13 mouse cellular contexts compared by ENCODE assay signal in genomic region chr8:88524132-88524531, GRCm38 (mm10). TPM values are rescaled to one million over a fixed set of nuclear protein-coding genes. Genes with fewer than 3 reads are reported as not detected.
A peak's percentile ranks its signal among the peaks of the same experiment; 100 is the strongest.
DNase-seq lines count a peak whose midpoint lies in the region; ATAC-seq lines count a peak whose summit lies in the region.
"Had no signal": no experiment of that assay in that cellular context is flagged by ENCODE, and none has a peak within 500 bp of the region (broad histone marks: within the 10 kb centered on the region; RNA-seq: fewer than 3 reads in every experiment).

No protein-coding gene starts in this region.

- WGBS in heart, embryonic 14.5 days: 45% methylated on average over 4 of the region's 4 CpGs
- WGBS in embryonic facial prominence, embryonic 10.5 days: 17% methylated on average over 4 of the region's 4 CpGs
- 8% methylated on average over 4 of the region's 4 CpGs for WGBS in hindbrain, embryonic 13.5 days
- 10% methylated on average over 4 of the region's 4 CpGs for WGBS in midbrain, embryonic 13.5 days

- ATAC-seq in heart, embryonic 14.5 days (ENCODE audit: insufficient number of reproducible peaks, insufficient read depth, low FRiP score, low read depth): no peak
- ATAC-seq in hindbrain, embryonic 13.5 days (ENCODE audit: low FRiP score): no peak
- ATAC-seq in midbrain, embryonic 13.5 days: no peak
- ATAC-seq: Patski had no signal

- peaks cover 17% of the 10 kb centered on the region for H3K27me3 ChIP-seq in heart, embryonic 14.5 days (ENCODE audit: control insufficient read depth, insufficient read depth, low read length)
- peaks cover 33% of the 10 kb centered on the region for H3K27me3 ChIP-seq in embryonic facial prominence, embryonic 10.5 days (replicated peaks; ENCODE audit: low read depth, poor library complexity, severe bottlenecking)
- peaks cover 15% of the 10 kb centered on the region for H3K27me3 ChIP-seq in hindbrain, embryonic 13.5 days
- H3K27me3 ChIP-seq in midbrain, embryonic 13.5 days: peaks cover 15% of the 10 kb centered on the region; the same call in 1 of the 2 replicates

- no peaks in the 10 kb centered on the region for H3K36me3 ChIP-seq in heart, embryonic 14.5 days (ENCODE audit: control insufficient read depth, insufficient read depth, low read length)
- H3K36me3 ChIP-seq in embryonic facial prominence, embryonic 10.5 days (replicated peaks): peaks cover 35% of the 10 kb centered on the region
- 0 out of 2 replicates have a peak, but pooled peaks cover 5% of the 10 kb centered on the region for H3K36me3 ChIP-seq in hindbrain, embryonic 13.5 days
- peaks cover 9% of the 10 kb centered on the region; the same call in 1 of the 2 replicates for H3K36me3 ChIP-seq in midbrain, embryonic 13.5 days

- no peak overlapping the region for H3K9ac ChIP-seq in heart, embryonic 14.5 days (ENCODE audit: low read length)
- H3K9ac ChIP-seq in hindbrain, embryonic 13.5 days: 0 out of 2 replicates have a peak overlapping the region, but pooled peaks have one; percentile 19
- peak overlapping the region; percentile 36 for H3K9ac ChIP-seq in midbrain, embryonic 13.5 days (replicated peaks)

- H3K4me1 ChIP-seq in heart, embryonic 14.5 days (ENCODE audit: control insufficient read depth in 2 of 2, insufficient read depth in 2 of 2, low read length in 2 of 2): peaks cover 16 to 24% of the 10 kb centered on the region in 2 experiments
- peaks cover 76% of the 10 kb centered on the region for H3K4me1 ChIP-seq in embryonic facial prominence, embryonic 10.5 days
- H3K4me1 ChIP-seq in hindbrain, embryonic 13.5 days (replicated peaks): peaks cover 82% of the 10 kb centered on the region
- peaks cover 62% of the 10 kb centered on the region for H3K4me1 ChIP-seq in midbrain, embryonic 13.5 days (replicated peaks)

- no peaks in the 10 kb centered on the region for H3K9me3 ChIP-seq in heart, embryonic 14.5 days (ENCODE audit: control insufficient read depth, low read length)
- H3K9me3 ChIP-seq in embryonic facial prominence, embryonic 10.5 days: no peaks in the 10 kb centered on the region
- no peaks in the 10 kb centered on the region for H3K9me3 ChIP-seq in hindbrain, embryonic 13.5 days
- no peaks in the 10 kb centered on the region for H3K9me3 ChIP-seq in midbrain, embryonic 13.5 days

- DNase-seq in heart, postnatal 4 days: no peak
- DNase-seq in embryonic facial prominence, embryonic 10.5 days (ENCODE audit: low spot score): peak; percentile 37
- DNase-seq in urinary bladder, postnatal 14 days (ENCODE audit: low spot score): no peak
- DNase-seq in ovary, postnatal 10 days (ENCODE audit: low spot score): no peak
- DNase-seq in thymus, postnatal 4 days: no peak
- DNase-seq: heart, postnatal 36 days; liver had no signal

- no peak overlapping the region for H3K27ac ChIP-seq in heart, embryonic 14.5 days (replicated peaks in 1 of 2; ENCODE audit: control insufficient read depth in 1 of 2, insufficient read depth in 1 of 2, low read depth in 2 of 2, low read length in 2 of 2)
- 0 out of 2 replicates have a peak overlapping the region, but pooled peaks have one; percentile 35 for H3K27ac ChIP-seq in embryonic facial prominence, embryonic 10.5 days (replicated peaks)
- peak overlapping the region; percentile 13; the same call in 1 of the 2 replicates for H3K27ac ChIP-seq in hindbrain, embryonic 13.5 days
- H3K27ac ChIP-seq in midbrain, embryonic 13.5 days: no peak overlapping the region

- no peak overlapping the region for H3K4me3 ChIP-seq in heart, embryonic 14.5 days (ENCODE audit: control insufficient read depth in 1 of 2, insufficient read depth in 1 of 2, low read depth in 1 of 2, low read length in 2 of 2)
- H3K4me3 ChIP-seq in embryonic facial prominence, embryonic 10.5 days: peak overlapping the region; percentile 70
- H3K4me3 ChIP-seq in hindbrain, embryonic 13.5 days: peak overlapping the region; percentile 81; the same call in 1 of the 2 replicates
- peak overlapping the region; percentile 80 for H3K4me3 ChIP-seq in midbrain, embryonic 13.5 days (replicated peaks)
- H3K4me3 ChIP-seq: erythroblast, embryonic 14.5 days; myocyte had no signal

- 0 out of 2 replicates have a peak overlapping the region, but pooled peaks have one; percentile 100 for H3K4me2 ChIP-seq in heart, embryonic 14.5 days (ENCODE audit: low read length)
- H3K4me2 ChIP-seq in hindbrain, embryonic 13.5 days: peak overlapping the region; percentile 98
- H3K4me2 ChIP-seq in midbrain, embryonic 13.5 days (replicated peaks): peak overlapping the region; percentile 99

RNA-seq across cellular contexts. Expression of gene Nkd1, which starts 3.0 kb away (rescaled TPM):
- polyA plus RNA-seq in heart, embryonic 14.5 days (2014; fragmentation: Nextera tagmentation; extraction: Ambion mirVana): 13.8 and 15.1 TPM in 2 replicates
- total RNA-seq in heart, postnatal 4 days (2021): 10 to 100 TPM in 1 of 2 experiments, 1 to 10 TPM in 1; 8.7 to 10.2 TPM
- polyA plus RNA-seq in embryonic facial prominence, embryonic 10.5 days (2016; fragmentation: Nextera tagmentation; extraction: Ambion mirVana): 43.5 and 49.7 TPM in 2 replicates
- 53.8 and 76.0 TPM in 2 replicates for polyA plus RNA-seq in hindbrain, embryonic 13.5 days (2015; fragmentation: Nextera tagmentation; extraction: Ambion mirVana)
- 68.4 and 79.8 TPM in 2 replicates for polyA plus RNA-seq in midbrain, embryonic 13.5 days (2015; fragmentation: Nextera tagmentation; extraction: Ambion mirVana)
- polyA plus RNA-seq: erythroblast, embryonic 14.5 days had no signal

Comparison
In these comparisons a context has a peak if more than half of its experiments do, and no peak if none do; other contexts are left out.
1. H3K27ac ChIP-seq: peak in embryonic facial prominence, embryonic 10.5 days (single experiment) and hindbrain, embryonic 13.5 days (single experiment); none in heart, embryonic 14.5 days (0 of 2) and midbrain, embryonic 13.5 days (single experiment).
2. H3K4me3 ChIP-seq: peak in embryonic facial prominence, embryonic 10.5 days (single experiment), hindbrain, embryonic 13.5 days (single experiment) and midbrain, embryonic 13.5 days (single experiment); none in heart, embryonic 14.5 days (0 of 2).
3. Peak in every context shown above with its lines, with median percentiles within 50 percentile points of each other: H3K4me2 ChIP-seq.